Mouse (Mus musculus) stomach, postnatal 0 days (tissue): ENCODE results near the gene Slc10a1. TPM values are rescaled to one million over a fixed set of nuclear protein-coding genes. Genes with fewer than 3 reads are reported as not detected.
A peak's percentile ranks its signal among the peaks of the same experiment; 100 is the strongest.
"Not testable (repeated sequence)": the region's sequence is repeated elsewhere in the genome, so short reads cannot be mapped to it uniquely, and the experiment has no call there.

ENCODE experiments used
- ATAC-seq: fragments of 200-750 bp; cut with Nextera tagmentation; 2 replicates; pipeline ENCODE4 v1.8.0; 2017; ENCODE audit not compliant: low FRiP score, low TSS enrichment
- DNase-seq: peaks from one replicate; pipeline ENCODE4 v3.0.0-alpha.2; 2016; ENCODE audit warnings: low spot score
- H3K27ac ChIP-seq: fragments of 300-500 bp; sonication (generic); replicated peaks from 2 replicates; pipeline ENCODE4 v1.5.1; 2014; ENCODE audit warnings: mild to moderate bottlenecking, control low read depth
- H3K27me3 ChIP-seq: fragments of 300-500 bp; sonication (generic); 2 replicates; pipeline ENCODE4 v1.6.1; 2014; ENCODE audit warnings: low read length; ENCODE audit not compliant: control insufficient read depth, insufficient read depth
- H3K36me3 ChIP-seq: fragments of 300-500 bp; sonication (generic); 2 replicates; pipeline ENCODE4 v1.6.1; 2014; ENCODE audit warnings: low read length, mixed read lengths; ENCODE audit not compliant: control insufficient read depth, insufficient read depth
- H3K4me1 ChIP-seq: fragments of 300-500 bp; sonication (generic); replicated peaks from 2 replicates; pipeline ENCODE4 v1.6.1; 2014; ENCODE audit warnings: antibody characterized with exemption; ENCODE audit not compliant: control insufficient read depth, insufficient read depth
- H3K4me2 ChIP-seq: fragments of 300-500 bp; sonication (generic); replicated peaks from 2 replicates; pipeline ENCODE4 v1.6.1; 2014; ENCODE audit warnings: low read depth, mild to moderate bottlenecking, control low read depth, moderate library complexity
- H3K4me3 ChIP-seq: fragments of 300-500 bp; sonication (generic); 2 replicates; pipeline ENCODE4 v1.5.1; 2014; ENCODE audit warnings: low read depth, low read length, control low read depth
- H3K9ac ChIP-seq: fragments of 300-500 bp; sonication (generic); 2 replicates; pipeline ENCODE4 v1.6.1; 2014; ENCODE audit warnings: mild to moderate bottlenecking, low read length, control low read depth, mixed read lengths
- H3K9me3 ChIP-seq: fragments of 300-500 bp; sonication (generic); 2 replicates; pipeline ENCODE4 v1.6.1; 2016; ENCODE audit warnings: low read length; ENCODE audit not compliant: control insufficient read depth
- CTCF ChIP-seq: IDR thresholded peaks from 2 replicates; pipeline ENCODE4 v1.5.1; 2016; ENCODE audit warnings: antibody characterized with exemption, low read depth, mild to moderate bottlenecking, moderate library complexity
- EP300 ChIP-seq: optimal IDR thresholded peaks from 2 replicates; pipeline ENCODE3; 2016; ENCODE audit warnings: antibody characterized with exemption
- WGBS: fragments of 180-500 bp; shearing (Covaris S2); extraction: QIAGEN DNeasy Blood & Tissue Kit; methylation state at CpG from one replicate; pipeline ENCODE4 v1.1.7; 2014; 5-methylcytosine and 5-hydroxymethylcytosine counted together
- polyA plus RNA-seq: library from polyadenylated mRNA; unstranded; fragments of >200 nt; fragmentation: Nextera tagmentation; extraction: Ambion mirVana; gene quantifications from 2 replicates; pipeline ENCODE4 v1.2.1, GENCODE M21; 2015

Gene Slc10a1
- polyA plus RNA-seq, 1 experiment from 2014 or later: 0.58 TPM

DNA sequence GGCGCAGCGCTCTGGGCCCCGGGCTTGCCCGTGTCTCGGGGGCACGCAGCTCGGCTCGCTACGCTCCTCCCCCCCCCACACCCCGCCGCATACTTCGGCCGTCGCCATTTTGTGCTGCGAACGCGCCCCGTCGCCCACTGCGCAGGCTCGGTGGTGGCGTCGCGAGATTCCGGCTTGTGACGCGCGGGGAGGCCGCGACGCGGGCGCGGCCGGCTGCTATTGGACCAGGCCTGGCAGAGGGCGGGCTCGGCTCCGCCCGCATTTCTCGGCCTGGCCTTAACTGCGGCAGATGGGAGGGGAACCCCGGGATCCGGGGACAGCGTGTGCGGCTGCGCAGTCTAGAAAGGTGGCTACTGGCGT is 22.5 kb downstream of the Slc10a1 start:
- peak; percentile 59 for TF ChIP-seq EP300
- no peak for TF ChIP-seq CTCF
- Histone ChIP-seq H3K9ac (peak overlapping the region; percentile 96), H3K27ac (peak overlapping the region; percentile 96), H3K36me3 (peaks cover 15% of the 10 kb centered on the region), H3K4me2 (peak overlapping the region; percentile 67), H3K4me1 (no peaks in the 10 kb centered on the region), H3K4me3 (peak overlapping the region; percentile 67), H3K27me3 (no peaks in the 10 kb centered on the region), H3K9me3 (no peaks in the 10 kb centered on the region)
- peak; percentile 97 for DNase-seq
- ATAC-seq: peak; percentile 97
- under 1% methylated on average over 47 of the region's 47 CpGs for WGBS

DNA sequence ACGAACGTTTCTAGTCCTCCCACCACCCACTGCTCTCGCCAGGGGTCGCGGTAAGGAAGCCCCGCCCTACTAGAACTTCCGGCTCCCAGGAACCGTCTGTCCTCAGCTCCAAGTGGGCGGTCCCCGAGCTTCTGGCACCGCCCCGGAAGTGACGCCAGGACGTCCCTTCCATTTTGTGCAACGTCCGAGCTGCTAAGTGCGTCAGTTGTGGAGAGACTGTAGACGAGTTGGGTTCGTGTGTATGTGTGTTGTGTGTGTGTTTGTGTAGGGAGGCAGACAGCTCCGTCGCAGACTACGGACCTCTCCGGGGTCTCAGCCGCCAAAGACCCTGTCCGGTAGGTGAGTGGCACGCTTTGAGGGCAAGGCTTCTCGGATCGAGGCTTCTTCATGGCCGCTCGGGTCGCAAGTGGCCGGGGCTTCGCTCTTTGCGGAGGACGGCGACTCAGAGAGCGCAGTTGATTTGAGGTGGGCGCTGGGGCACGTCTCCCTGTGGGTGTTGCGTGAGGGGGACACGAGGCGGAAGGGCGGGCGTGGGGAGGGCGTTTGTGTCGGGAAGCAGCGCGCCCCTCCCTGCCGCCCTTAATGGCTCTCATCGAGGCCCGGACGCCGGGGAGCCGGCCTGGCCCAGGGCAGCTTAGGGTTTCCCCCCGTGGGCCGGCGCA is 23.0 kb downstream of the Slc10a1 start, which contains the start of gene Srsf5:
TSS of gene Srsf5 (plus strand) at position 171 of the 662 bp plus-strand sequence.
- no peaks in the 10 kb centered on the region for H3K4me1 ChIP-seq
- under 1% methylated on average over 56 of the region's 57 CpGs for WGBS
- TF ChIP-seq EP300 (peak; percentile 35), CTCF (peak; percentile 71)
- peak within 1 kb of the TSS; percentile 67 for H3K4me2 ChIP-seq
- H3K4me3 ChIP-seq: peak within 1 kb of the TSS; percentile 67
- peak; percentile 99 for DNase-seq
- H3K27ac ChIP-seq: peak within 1 kb of the TSS; percentile 96
- peaks cover 15% of the 10 kb centered on the region for H3K36me3 ChIP-seq
- no peaks in the 10 kb centered on the region for H3K9me3 ChIP-seq
- H3K9ac ChIP-seq: peak within 1 kb of the TSS; percentile 96
- peak; percentile 89 for ATAC-seq
- no peaks in the 10 kb centered on the region for H3K27me3 ChIP-seq

DNA sequence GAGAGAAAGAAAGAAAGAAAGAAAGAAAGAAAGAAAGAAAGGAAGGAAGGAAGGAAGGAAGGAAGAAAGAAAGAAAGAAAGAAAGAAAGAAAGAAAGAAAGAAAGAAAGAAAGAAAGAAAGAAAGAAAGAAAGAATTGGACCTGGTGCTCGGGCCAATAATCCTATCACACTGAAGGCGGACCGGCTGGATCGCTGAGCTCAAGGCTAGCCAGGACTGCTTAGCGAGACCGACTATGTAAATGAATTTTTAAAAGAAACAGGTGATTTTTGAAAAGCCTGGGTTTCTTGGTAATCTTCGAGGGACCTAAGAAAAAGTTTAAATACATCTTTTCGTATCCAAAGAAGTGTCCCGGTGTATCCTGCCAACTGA is 23.6 kb downstream of the Slc10a1 start:
- H3K9ac ChIP-seq, H3K27me3 ChIP-seq, H3K9me3 ChIP-seq, H3K4me1 ChIP-seq, DNase-seq: not testable (repeated sequence)
- ATAC-seq: peak; percentile 28
- WGBS: 1% methylated on average over 9 of the region's 9 CpGs
- Histone ChIP-seq H3K27ac (peak overlapping the region; percentile 96; the same call in 1 of the 2 replicates), H3K36me3 (peaks cover 15% of the 10 kb centered on the region), H3K4me2 (peak overlapping the region; percentile 40), H3K4me3 (peak overlapping the region; percentile 67)

DNA sequence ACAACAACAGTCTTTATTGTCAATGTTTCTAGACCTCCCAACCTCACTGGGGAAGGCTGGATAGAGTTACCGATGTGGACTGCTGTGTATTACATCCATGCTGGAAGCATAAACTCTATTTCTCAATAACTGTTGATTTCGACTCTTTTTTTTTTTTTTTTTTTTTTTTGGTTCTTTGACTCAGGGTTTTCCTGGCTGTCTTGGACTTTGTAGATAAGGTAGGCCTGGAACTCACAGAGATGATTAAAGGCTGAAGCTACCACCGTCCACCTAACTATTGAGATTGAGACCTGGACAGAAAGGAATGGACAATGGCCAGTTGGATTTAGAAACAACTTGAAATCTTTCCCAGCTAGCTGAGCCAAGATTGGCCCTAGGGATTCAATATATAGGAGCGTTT is 24.3 kb downstream of the Slc10a1 start:
- no peak for DNase-seq
- no peaks in the 10 kb centered on the region for H3K27me3 ChIP-seq
- no peak overlapping the region for H3K4me3 ChIP-seq
- H3K9ac ChIP-seq: no peak overlapping the region
- no peaks in the 10 kb centered on the region for H3K9me3 ChIP-seq
- no peaks in the 10 kb centered on the region for H3K4me1 ChIP-seq
- WGBS: 95% methylated on average over 4 of the region's 4 CpGs
- peaks cover 10% of the 10 kb centered on the region for H3K36me3 ChIP-seq
- no peak overlapping the region for H3K27ac ChIP-seq
- TF ChIP-seq CTCF: no peak
- TF ChIP-seq EP300: no peak
- ATAC-seq: no peak
- no peak overlapping the region for H3K4me2 ChIP-seq

DNA sequence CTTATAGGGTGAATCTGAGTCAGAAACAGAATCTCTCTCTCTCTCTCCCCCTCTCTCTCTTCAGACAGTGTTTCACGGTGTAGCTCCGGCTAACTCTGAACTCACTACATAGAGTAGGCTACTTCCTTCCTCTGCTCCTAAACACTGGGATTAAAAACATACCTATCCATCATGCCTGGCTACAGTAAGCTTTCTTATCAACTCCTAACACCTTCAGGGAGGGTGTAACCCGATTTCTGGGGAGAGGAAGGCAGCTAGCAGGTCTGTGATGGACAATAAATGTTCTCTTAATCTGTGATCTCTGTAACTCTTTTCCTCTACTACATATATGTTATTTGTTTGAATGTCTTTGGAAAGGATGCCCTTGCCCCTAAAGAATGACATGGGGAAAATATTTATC is 25.1 kb downstream of the Slc10a1 start:
- Histone ChIP-seq H3K4me2 (no peak overlapping the region), H3K9me3 (no peaks in the 10 kb centered on the region), H3K27ac (no peak overlapping the region), H3K4me3 (no peak overlapping the region), H3K9ac (no peak overlapping the region), H3K36me3 (peaks cover 5% of the 10 kb centered on the region), H3K27me3 (no peaks in the 10 kb centered on the region), H3K4me1 (no peaks in the 10 kb centered on the region)
- DNase-seq (no peak), ATAC-seq (no peak)
- 75% methylated on average over 3 of the region's 3 CpGs for WGBS
- no peak for TF ChIP-seq CTCF
- no peak for TF ChIP-seq EP300

DNA sequence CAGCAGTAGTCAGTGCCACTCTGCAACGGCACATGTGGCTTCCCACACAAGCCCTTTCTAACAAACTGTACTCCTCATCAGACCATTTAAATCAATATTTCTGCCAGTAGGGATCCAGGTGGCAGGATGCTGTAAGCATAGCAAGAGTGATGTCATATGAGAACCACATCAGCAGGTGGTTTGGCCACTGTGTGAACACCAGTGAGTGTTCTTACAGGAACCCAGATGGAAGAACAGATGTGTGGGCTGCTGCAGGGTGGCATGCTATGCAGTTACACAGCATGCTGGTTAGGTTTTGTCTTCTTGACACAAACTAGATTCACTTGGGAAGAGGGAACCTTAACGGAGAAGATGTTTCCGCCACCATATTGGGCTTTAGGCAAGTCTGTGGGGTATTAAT is 26.6 kb downstream of the Slc10a1 start:
- no peaks in the 10 kb centered on the region for H3K9me3 ChIP-seq
- WGBS: 92% methylated on average over 3 of the region's 3 CpGs
- H3K4me2 ChIP-seq: no peak overlapping the region
- H3K9ac ChIP-seq: no peak overlapping the region
- no peak for ATAC-seq
- TF ChIP-seq CTCF (no peak), EP300 (no peak)
- H3K27me3 ChIP-seq: no peaks in the 10 kb centered on the region
- H3K4me1 ChIP-seq: no peaks in the 10 kb centered on the region
- no peak overlapping the region for H3K4me3 ChIP-seq
- no peak for DNase-seq
- H3K27ac ChIP-seq: no peak overlapping the region
- H3K36me3 ChIP-seq: no peaks in the 10 kb centered on the region
